ENCODE assay signal across 8 mouse cellular contexts in the genomic region with DNA sequence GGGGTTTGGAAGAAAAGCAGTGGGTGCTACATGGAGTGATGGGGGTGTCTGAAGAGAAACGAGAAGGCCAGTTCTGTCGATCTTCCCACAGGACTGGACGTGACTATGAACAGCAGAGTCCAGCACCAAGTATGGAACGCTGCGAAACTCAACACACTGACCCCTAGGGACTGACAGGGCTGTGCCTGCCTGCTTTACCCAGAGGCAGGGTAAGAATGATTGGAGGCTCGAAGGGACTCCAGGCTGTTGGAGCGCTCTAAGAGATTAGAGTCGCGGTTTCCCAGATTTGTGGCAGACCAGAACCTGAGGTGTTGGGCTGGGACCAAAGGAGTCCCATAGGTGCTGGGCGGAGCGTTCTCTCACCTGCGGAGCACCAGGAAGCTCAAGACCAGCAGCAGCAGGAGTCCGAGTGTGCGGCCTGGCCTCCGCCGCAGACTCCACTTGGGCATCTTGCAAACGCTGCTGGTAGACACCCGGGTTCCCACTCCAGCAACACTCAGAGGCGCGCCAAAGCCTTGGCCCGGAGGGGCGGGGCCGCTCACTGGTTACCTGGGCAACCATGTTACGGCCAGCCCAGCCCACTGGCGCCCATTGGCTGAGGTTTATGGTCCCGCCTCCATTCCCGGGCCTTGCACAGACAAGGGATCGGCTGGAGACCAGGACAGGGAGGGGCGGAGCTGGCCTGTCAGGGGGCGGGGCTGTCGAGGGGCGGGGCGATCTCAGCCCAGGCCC. TPM values are rescaled to one million over a fixed set of nuclear protein-coding genes. Genes with fewer than 3 reads are reported as not detected.
A peak's percentile ranks its signal among the peaks of the same experiment; 100 is the strongest.
DNase-seq lines count a peak whose midpoint lies in the region; ATAC-seq lines count a peak whose summit lies in the region.

TSS of gene Glb1l2 (minus strand) at position 534 of the 732 bp plus-strand sequence.

- H3K4me3 ChIP-seq in hindbrain, embryonic 15.5 days = peak within 1 kb of the TSS; percentile 59

- H3K9ac ChIP-seq in hindbrain, embryonic 15.5 days = peak within 1 kb of the TSS; percentile 57

- no peaks in the 10 kb centered on the region for H3K9me3 ChIP-seq in hindbrain, embryonic 15.5 days

- peak within 1 kb of the TSS; percentile 55; the same call in 1 of the 2 replicates for H3K27ac ChIP-seq in hindbrain, embryonic 15.5 days (replicated peaks)

- peak; percentile 100 for ATAC-seq in hindbrain, embryonic 15.5 days (ENCODE audit: low FRiP score, low read depth)

- peaks cover 9% of the 10 kb centered on the region for H3K4me1 ChIP-seq in hindbrain, embryonic 15.5 days (replicated peaks)

- no peaks in the 10 kb centered on the region for H3K36me3 ChIP-seq in hindbrain, embryonic 15.5 days

- DNase-seq in adrenal gland, postnatal 10 days = peak; percentile 96
- DNase-seq in embryo, embryonic 10.5 days (ENCODE audit: low spot score) = peak; percentile 98
- peak; percentile 75 to 84 for DNase-seq in gastrocnemius, adult 8-10 months (ENCODE audit: low spot score in 2 of 2)
- peak; percentile 74 to 82 for DNase-seq in layer of hippocampus, postnatal 36 days
- peak; percentile 98 for DNase-seq in lung, postnatal 10 days
- peak; percentile 98 for DNase-seq in retina, embryonic 14.5 days (ENCODE audit: low spot score)
- DNase-seq in urinary bladder, adult 18-20 months (ENCODE audit: low spot score in 2 of 2) = peak; percentile 93 to 96

- H3K27me3 ChIP-seq in hindbrain, embryonic 15.5 days = no peaks in the 10 kb centered on the region

- under 1% methylated on average over 33 of the region's 33 CpGs for WGBS in hindbrain, embryonic 15.5 days

- peak within 1 kb of the TSS; percentile 95 for H3K4me2 ChIP-seq in hindbrain, embryonic 15.5 days

RNA-seq across cellular contexts. Expression of gene Glb1l2, which starts in this region (rescaled TPM):
- 10 to 100 TPM; 12.9 to 13.1 TPM for total RNA-seq in adrenal gland, postnatal 10 days (2021)
- 1 to 10 TPM in 3 of 4 experiments, under 1 TPM in 1; 0.90 to 4.0 (median 2.9) TPM for total RNA-seq in gastrocnemius, adult 8-10 months (2022)
- 2.0 and 2.5 TPM in 2 replicates for polyA plus RNA-seq in hindbrain, embryonic 15.5 days (2015; fragmentation: Nextera tagmentation; extraction: Ambion mirVana)
- under 1 TPM; 0.40 to 0.63 TPM for total RNA-seq in layer of hippocampus, postnatal 36 days (2021)

Comparison
In these comparisons a context has a peak if more than half of its experiments do, and no peak if none do; other contexts are left out.
1. Peak in every context shown above with its lines: DNase-seq, ATAC-seq, H3K4me3 ChIP-seq and H3K27ac ChIP-seq.
2. Peak in DNase-seq in layer of hippocampus, postnatal 36 days; RNA of the gene not detected or under 1 TPM.